Mouse (Mus musculus) stomach, postnatal 0 days (tissue): ENCODE measurements around the gene Phldb2. TPM values are rescaled to one million over a fixed set of nuclear protein-coding genes. Genes with fewer than 3 reads are reported as not detected.
A peak's percentile ranks its signal among the peaks of the same experiment; 100 is the strongest.

Experiments
- ATAC-seq: fragments of 200-750 bp; cut with Nextera tagmentation; 2 replicates; pipeline ENCODE4 v1.8.0; 2017; ENCODE audit not compliant: low FRiP score, low TSS enrichment
- DNase-seq: peaks from one replicate; pipeline ENCODE4 v3.0.0-alpha.2; 2016; ENCODE audit warnings: low spot score
- H3K27ac ChIP-seq: fragments of 300-500 bp; sonication (generic); replicated peaks from 2 replicates; pipeline ENCODE4 v1.5.1; 2014; ENCODE audit warnings: mild to moderate bottlenecking, control low read depth
- H3K27me3 ChIP-seq: fragments of 300-500 bp; sonication (generic); 2 replicates; pipeline ENCODE4 v1.6.1; 2014; ENCODE audit warnings: low read length; ENCODE audit not compliant: control insufficient read depth, insufficient read depth
- H3K36me3 ChIP-seq: fragments of 300-500 bp; sonication (generic); 2 replicates; pipeline ENCODE4 v1.6.1; 2014; ENCODE audit warnings: low read length, mixed read lengths; ENCODE audit not compliant: control insufficient read depth, insufficient read depth
- H3K4me1 ChIP-seq: fragments of 300-500 bp; sonication (generic); replicated peaks from 2 replicates; pipeline ENCODE4 v1.6.1; 2014; ENCODE audit warnings: antibody characterized with exemption; ENCODE audit not compliant: control insufficient read depth, insufficient read depth
- H3K4me2 ChIP-seq: fragments of 300-500 bp; sonication (generic); replicated peaks from 2 replicates; pipeline ENCODE4 v1.6.1; 2014; ENCODE audit warnings: low read depth, mild to moderate bottlenecking, control low read depth, moderate library complexity
- H3K4me3 ChIP-seq: fragments of 300-500 bp; sonication (generic); 2 replicates; pipeline ENCODE4 v1.5.1; 2014; ENCODE audit warnings: low read depth, low read length, control low read depth
- H3K9ac ChIP-seq: fragments of 300-500 bp; sonication (generic); 2 replicates; pipeline ENCODE4 v1.6.1; 2014; ENCODE audit warnings: mild to moderate bottlenecking, low read length, control low read depth, mixed read lengths
- H3K9me3 ChIP-seq: fragments of 300-500 bp; sonication (generic); 2 replicates; pipeline ENCODE4 v1.6.1; 2016; ENCODE audit warnings: low read length; ENCODE audit not compliant: control insufficient read depth
- CTCF ChIP-seq: IDR thresholded peaks from 2 replicates; pipeline ENCODE4 v1.5.1; 2016; ENCODE audit warnings: antibody characterized with exemption, low read depth, mild to moderate bottlenecking, moderate library complexity
- EP300 ChIP-seq: optimal IDR thresholded peaks from 2 replicates; pipeline ENCODE3; 2016; ENCODE audit warnings: antibody characterized with exemption
- WGBS: fragments of 180-500 bp; shearing (Covaris S2); extraction: QIAGEN DNeasy Blood & Tissue Kit; methylation state at CpG from one replicate; pipeline ENCODE4 v1.1.7; 2014; 5-methylcytosine and 5-hydroxymethylcytosine counted together
- polyA plus RNA-seq: library from polyadenylated mRNA; unstranded; fragments of >200 nt; fragmentation: Nextera tagmentation; extraction: Ambion mirVana; gene quantifications from 2 replicates; pipeline ENCODE4 v1.2.1, GENCODE M21; 2015

Gene Phldb2
- polyA plus RNA-seq, 1 experiment from 2014 or later: 13.2 TPM

DNA sequence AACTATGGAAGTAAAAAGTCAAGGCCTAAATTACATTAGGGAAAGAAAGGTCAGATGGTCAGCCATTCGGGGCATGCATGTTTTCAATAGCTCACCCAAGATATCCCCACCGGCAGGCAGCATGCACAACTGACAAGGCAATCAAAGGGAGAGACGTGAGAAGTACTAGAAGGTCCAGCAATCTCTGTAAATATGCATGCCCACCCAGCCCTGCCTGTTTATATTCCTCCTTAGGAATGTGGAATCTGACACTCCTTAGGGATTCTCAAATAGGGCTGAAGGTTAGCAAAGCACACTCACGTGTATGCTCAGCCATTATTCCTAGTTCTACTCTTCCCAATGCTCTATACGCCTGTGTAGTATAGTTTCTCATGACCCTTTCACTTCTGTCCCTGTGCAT lies 9.7 kb upstream of the Phldb2 start:
- no peak for DNase-seq

DNA sequence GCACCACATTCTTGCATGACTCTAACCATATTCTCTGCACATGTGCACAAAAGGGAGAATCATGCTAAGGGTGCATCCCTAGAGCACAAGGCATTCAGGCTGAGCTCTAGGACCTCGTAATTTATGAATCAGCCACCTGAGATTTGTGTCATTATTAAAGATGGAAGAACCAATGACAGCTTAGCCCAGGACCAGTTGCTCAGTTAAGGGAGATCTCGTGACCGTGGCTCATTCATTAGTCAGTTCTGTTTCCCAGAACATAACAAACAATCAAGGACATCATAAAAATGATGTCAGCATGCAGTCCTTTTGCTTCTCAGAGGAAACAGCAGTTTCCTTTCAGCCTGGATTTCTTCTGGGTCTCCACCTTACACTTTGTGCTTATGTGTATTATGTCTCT lies 7.6 kb upstream of the Phldb2 start:
- ATAC-seq (no peak), DNase-seq (no peak)
- H3K4me1 ChIP-seq: no peaks in the 10 kb centered on the region
- H3K27ac ChIP-seq: no peak overlapping the region
- no peak overlapping the region for H3K4me2 ChIP-seq
- 81% methylated on average over 3 of the region's 3 CpGs for WGBS
- H3K4me3 ChIP-seq: no peak overlapping the region
- H3K36me3 ChIP-seq: no peaks in the 10 kb centered on the region
- no peak overlapping the region for H3K9ac ChIP-seq
- no peaks in the 10 kb centered on the region for H3K27me3 ChIP-seq
- TF ChIP-seq CTCF: no peak
- TF ChIP-seq EP300: no peak
- no peaks in the 10 kb centered on the region for H3K9me3 ChIP-seq

More for the DNA sequence above, 9.7 kb upstream of the Phldb2 start:
- Histone ChIP-seq H3K4me1 (no peaks in the 10 kb centered on the region; the same call in 1 of the 2 replicates), H3K27ac (no peak overlapping the region), H3K4me3 (no peak overlapping the region), H3K27me3 (no peaks in the 10 kb centered on the region), H3K4me2 (no peak overlapping the region), H3K36me3 (no peaks in the 10 kb centered on the region), H3K9me3 (no peaks in the 10 kb centered on the region), H3K9ac (no peak overlapping the region)
- TF ChIP-seq CTCF: no peak
- TF ChIP-seq EP300: no peak
- 40% methylated on average over 5 of the region's 5 CpGs for WGBS
- ATAC-seq: 0 out of 2 replicates have a peak, but pooled peaks have one; percentile 21

DNA sequence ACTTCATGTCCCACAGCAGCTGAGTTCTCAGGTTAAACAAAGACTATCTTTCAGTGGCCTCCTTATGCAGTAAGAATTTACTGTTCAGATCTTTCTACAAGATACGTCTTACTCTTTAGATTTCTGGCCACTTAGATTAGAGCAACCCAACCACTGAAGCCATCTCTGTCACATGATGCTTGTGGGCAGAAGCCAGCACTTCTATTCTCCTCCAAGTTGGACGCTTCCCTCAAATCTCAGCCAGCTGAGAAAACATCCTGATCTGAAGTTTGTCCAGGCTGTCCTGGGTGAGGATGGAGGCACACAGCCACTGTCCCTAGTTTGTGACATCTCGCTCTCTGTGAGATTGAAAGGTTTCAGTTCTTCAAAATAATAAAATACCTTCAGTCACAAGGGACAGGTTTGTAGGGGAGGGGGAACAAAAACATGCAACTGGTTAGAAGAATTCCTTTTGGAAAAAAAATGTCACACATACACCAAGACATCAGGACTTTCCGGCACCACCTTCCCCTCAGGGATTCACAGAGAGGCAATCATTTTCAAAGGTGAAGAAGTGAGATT lies 3.1 kb upstream of the Phldb2 start:
- Histone ChIP-seq H3K27ac (no peak overlapping the region), H3K27me3 (no peaks in the 10 kb centered on the region), H3K4me1 (no peaks in the 10 kb centered on the region), H3K4me3 (no peak overlapping the region), H3K9me3 (no peaks in the 10 kb centered on the region), H3K9ac (no peak overlapping the region), H3K36me3 (no peaks in the 10 kb centered on the region), H3K4me2 (no peak overlapping the region)
- WGBS: 79% methylated on average over 4 of the region's 4 CpGs
- no peak for ATAC-seq
- TF ChIP-seq CTCF: no peak
- TF ChIP-seq EP300: no peak
- no peak for DNase-seq

DNA sequence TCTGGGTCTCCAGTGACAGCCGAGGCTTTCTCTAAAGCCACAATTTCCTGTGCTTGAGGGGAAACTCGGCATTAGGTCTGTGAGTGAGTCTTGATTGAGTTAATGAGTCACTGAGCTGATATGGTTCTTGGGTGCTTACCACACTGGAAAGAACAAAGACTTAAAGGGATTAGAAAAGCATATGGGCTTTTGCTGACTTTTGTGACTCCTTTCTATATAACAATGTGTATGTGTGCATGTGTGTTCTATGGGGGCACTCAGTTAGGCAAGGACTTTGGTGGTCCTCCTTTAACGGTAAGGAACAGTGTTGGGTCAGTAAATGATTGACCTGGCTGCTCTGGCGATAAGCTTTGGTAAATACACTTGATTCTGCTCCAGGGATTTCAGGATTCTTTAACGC lies 897 bp downstream of the Phldb2 start:
- WGBS: 32% methylated on average over 5 of the region's 5 CpGs
- H3K4me3 ChIP-seq: no peak overlapping the region
- H3K4me2 ChIP-seq: no peak overlapping the region
- no peak for TF ChIP-seq EP300
- no peak for TF ChIP-seq CTCF
- H3K4me1 ChIP-seq: no peaks in the 10 kb centered on the region
- peak; percentile 85 for ATAC-seq
- H3K9me3 ChIP-seq: no peaks in the 10 kb centered on the region
- no peaks in the 10 kb centered on the region for H3K36me3 ChIP-seq
- H3K9ac ChIP-seq: no peak overlapping the region
- peak; percentile 31 for DNase-seq
- no peaks in the 10 kb centered on the region for H3K27me3 ChIP-seq
- H3K27ac ChIP-seq: no peak overlapping the region

DNA sequence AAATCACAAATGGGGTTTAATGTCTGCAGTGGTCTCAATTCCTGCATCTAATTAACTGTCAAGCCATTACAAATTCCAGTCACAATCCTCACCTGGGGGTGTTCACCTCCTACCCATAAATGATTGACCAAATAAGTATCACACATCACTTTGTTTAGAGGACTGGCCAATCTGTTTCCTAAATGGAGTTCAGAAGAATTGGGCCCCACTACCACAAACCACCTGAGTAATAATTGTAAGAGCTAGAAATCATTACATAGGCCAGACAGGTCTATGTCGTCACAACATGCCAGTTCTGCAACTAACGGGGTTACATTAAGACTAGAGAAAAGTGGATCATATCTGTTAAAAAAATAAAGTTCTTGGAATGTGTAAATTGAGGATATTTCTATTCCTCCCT lies 1.4 kb downstream of the Phldb2 start:
- no peak overlapping the region for H3K27ac ChIP-seq

DNA sequence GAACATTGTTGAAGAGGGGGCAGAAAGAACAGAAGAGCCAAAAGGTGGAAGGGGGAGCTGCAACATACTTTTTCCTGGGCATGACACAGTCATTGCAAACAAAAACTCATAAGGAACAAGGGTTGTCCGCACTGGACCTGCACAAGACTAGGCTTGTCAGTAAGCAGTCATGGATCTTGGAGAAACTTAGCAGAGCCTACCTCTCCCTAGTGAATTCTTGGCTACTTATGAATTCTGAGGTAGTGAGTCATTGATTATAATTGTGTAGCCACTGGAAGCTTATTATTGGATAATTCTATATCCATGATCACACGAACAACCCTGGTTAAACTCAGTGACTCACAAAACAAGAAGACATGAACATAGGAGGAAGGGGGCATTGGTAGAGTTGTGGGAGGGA lies 7.1 kb downstream of the Phldb2 start:
- H3K27ac ChIP-seq: peak overlapping the region; percentile 56
- no peaks in the 10 kb centered on the region for H3K9me3 ChIP-seq
- TF ChIP-seq CTCF (no peak), EP300 (no peak)
- H3K27me3 ChIP-seq: no peaks in the 10 kb centered on the region
- H3K4me2 ChIP-seq: no peak overlapping the region
- DNase-seq: no peak
- no peak overlapping the region for H3K4me3 ChIP-seq
- H3K36me3 ChIP-seq: no peaks in the 10 kb centered on the region
- ATAC-seq: peak; percentile 55; the same call in 1 of the 2 replicates
- WGBS: 72% methylated on average over 2 of the region's 2 CpGs
- no peak overlapping the region for H3K9ac ChIP-seq
- no peaks in the 10 kb centered on the region; the same call in 1 of the 2 replicates for H3K4me1 ChIP-seq

More for the DNA sequence above, 1.4 kb downstream of the Phldb2 start:
- WGBS: 58% methylated on average over 2 of the region's 2 CpGs
- Histone ChIP-seq H3K27me3 (no peaks in the 10 kb centered on the region), H3K9me3 (no peaks in the 10 kb centered on the region), H3K4me1 (no peaks in the 10 kb centered on the region), H3K36me3 (no peaks in the 10 kb centered on the region), H3K9ac (no peak overlapping the region), H3K4me2 (no peak overlapping the region), H3K4me3 (no peak overlapping the region)
- ATAC-seq (no peak), DNase-seq (no peak)
- TF ChIP-seq EP300: no peak
- no peak for TF ChIP-seq CTCF
